Mouse (Mus musculus): Measurements from ENCODE around the gene Zfp53.

The Zfp53 gene

GRCm38 (mm10) chr17:21530645-21531330 is 42.0 kb downstream of the Zfp53 start:
- DNase-seq, result no peak

- DNase-seq, result peak; percentile 5
Measured at GRCm38 (mm10) chr17:21531621-21532020, 42.8 kb downstream of the Zfp53 start.

GRCm38 (mm10) chr17:21532101-21532951 is 43.5 kb downstream of the Zfp53 start:
- DNase-seq, result peak; percentile 62

GRCm38 (mm10) chr17:21533961-21534360 is 45.2 kb downstream of the Zfp53 start:
- no peak for DNase-seq

- DNase-seq, result no peak
Measured at GRCm38 (mm10) chr17:21534460-21535095, 45.8 kb downstream of the Zfp53 start.

- peak; percentile 47 for DNase-seq
Measured at GRCm38 (mm10) chr17:21535096-21536001, 46.6 kb downstream of the Zfp53 start, which contains the start of gene Zfp52. Gene Zfp52 (plus strand): TSS chr17:21535539.

- no peak for DNase-seq
Measured at GRCm38 (mm10) chr17:21536096-21536495, 47.3 kb downstream of the Zfp53 start.

- no peak for DNase-seq
Measured at GRCm38 (mm10) chr17:21536676-21537075, 47.9 kb downstream of the Zfp53 start.

GRCm38 (mm10) chr17:21557831-21558230 is 69.0 kb downstream of the Zfp53 start:
- DNase-seq, result no peak

Data from right cerebral cortex, postnatal 14 days (tissue).